Mouse (Mus musculus) activated CD4-positive, CD25-positive, alpha-beta regulatory T cell, adult 4 months (primary cell): ENCODE data around the gene Myo5a. TPM values are rescaled to one million over a fixed set of nuclear protein-coding genes. Genes with fewer than 3 reads are reported as not detected.
"Not testable (repeated sequence)": the region's sequence is repeated elsewhere in the genome, so short reads cannot be mapped to it uniquely, and the experiment has no call there.

ENCODE experiments used
- ATAC-seq: one replicate; pipeline ENCODE4 v1.8.0; 2017
- polyA plus RNA-seq, 2 experiments: library from polyadenylated mRNA; unstranded; fragments of 100-300 nt; shearing (Covaris generic); gene quantifications; one replicate each; pipeline ENCODE4 v1.2.1; 2017

Myo5a gene
- polyA plus RNA-seq, 2 experiments from 2014 or later, result 5.7 to 10.6 TPM

- ATAC-seq, result not testable (repeated sequence)
Measured at GRCm38 (mm10) chr9:75253158-75253557, 182.3 kb downstream of the Myo5a start.

GRCm38 (mm10) chr9:75253766-75254165, 183.0 kb downstream of the Myo5a start:
- ATAC-seq, result no peak

GRCm38 (mm10) chr9:75254196-75254955, 183.6 kb downstream of the Myo5a start:
- no peak for ATAC-seq

GRCm38 (mm10) chr9:75255820-75256545, 185.2 kb downstream of the Myo5a start:
- ATAC-seq, result peak; percentile 74

GRCm38 (mm10) chr9:75258792-75259191, 188.0 kb downstream of the Myo5a start:
- ATAC-seq, result no peak

DNA sequence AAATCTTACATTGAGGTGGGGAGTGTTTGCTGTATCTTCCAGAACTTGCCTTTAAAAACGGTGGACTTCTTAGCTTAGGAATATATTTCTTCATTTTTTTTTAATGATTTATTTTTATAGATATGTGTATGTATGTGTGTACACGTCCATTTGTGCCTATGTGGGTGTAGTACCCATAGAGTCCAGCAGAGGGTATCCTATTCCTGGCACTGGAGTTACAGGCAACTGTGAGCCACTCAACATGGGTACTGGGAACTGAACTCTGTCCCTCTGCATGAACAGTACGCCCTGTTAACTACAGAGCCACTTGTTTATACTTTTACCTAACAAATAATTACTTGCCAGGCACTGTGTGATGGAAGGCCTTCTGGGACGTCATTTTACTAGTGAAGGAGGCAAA, 188.8 kb downstream of the Myo5a start:
- ATAC-seq, result no peak

GRCm38 (mm10) chr9:75261332-75261872, 190.6 kb downstream of the Myo5a start:
- peak; percentile 17 for ATAC-seq

DNA sequence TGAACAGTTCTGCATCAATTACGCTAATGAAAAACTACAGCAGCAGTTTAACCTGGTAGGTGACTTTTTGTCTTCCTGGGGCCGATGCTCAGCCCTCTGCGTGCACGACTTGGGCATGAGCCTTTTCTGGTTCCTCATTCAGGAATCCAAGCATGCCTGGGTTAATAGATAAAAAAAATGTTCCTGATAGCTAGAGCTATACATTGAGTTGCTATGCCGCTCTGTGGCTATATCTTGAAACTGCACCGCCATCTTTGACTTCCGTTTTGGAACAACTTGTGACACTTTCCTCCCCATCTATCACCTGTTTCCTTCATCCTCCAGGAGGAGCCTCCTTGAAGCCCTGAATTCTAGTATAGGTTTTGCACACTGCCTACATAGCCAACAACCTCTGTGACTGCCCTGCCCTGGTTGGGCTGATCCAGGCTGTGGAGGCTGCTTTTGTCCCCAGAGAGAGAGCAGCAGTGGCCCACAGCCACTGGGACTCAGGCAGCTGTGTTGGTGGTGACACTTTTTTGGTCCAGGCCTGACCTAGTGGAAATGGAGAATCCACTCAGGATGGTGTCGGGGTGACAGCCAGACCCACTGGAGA, 191.5 kb downstream of the Myo5a start:
- peak; percentile 81 for ATAC-seq

DNA sequence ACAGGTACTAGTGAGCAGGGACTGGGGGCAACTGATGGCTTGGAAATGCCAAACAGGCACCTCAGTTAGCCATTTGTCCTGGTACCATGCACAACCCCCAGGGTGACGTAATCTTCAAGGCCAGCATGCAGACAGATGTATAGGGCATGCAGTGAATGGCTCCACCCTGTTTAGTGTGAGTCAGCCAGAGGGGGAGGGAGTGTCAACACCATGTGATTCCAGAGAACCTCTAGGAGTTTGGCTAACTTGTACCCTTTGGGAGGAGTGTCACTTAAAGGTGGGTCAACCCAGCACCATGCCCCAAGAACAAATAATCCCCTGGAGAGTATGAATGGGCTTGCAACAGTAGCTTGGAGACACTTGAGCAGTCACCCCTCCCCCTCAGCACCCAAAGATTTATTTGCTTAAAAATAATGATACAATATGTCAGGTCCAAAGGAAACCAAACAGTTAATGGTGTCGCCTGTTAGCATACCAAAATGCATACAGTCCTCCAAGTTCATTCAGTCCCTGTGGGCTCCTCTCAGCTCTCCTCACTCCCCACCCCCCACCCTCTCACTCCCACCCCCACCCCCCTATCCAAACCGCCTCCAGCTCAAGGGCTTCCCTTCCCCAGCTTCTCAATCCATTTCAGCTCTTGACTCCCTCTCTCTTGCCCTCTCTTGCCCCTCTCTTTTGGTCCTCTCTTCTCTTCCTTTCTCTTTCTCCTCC, 193.3 kb downstream of the Myo5a start:
- ATAC-seq, result no peak

- no peak for ATAC-seq
Measured at GRCm38 (mm10) chr9:75267147-75267546, 196.3 kb downstream of the Myo5a start.

DNA sequence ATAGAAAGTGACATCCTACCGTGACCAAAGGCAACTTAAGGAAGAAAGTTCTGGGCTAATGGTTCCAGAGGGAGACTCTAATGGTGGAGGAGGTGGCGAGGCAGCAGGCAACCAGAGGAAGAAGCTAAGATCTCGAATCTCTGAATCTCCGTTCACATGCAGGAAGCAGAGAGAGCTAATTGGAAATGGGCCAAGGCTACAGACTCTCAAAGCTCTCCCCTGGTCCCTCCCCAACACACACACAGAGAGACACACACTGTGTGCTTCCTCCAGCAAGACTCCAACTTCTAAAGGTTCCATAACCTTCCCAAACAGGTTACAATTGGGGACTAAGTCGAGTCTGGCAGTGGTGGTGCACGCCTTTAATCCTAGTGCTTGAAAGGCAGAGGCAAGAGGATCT, 199.6 kb downstream of the Myo5a start:
- ATAC-seq, result peak; percentile 41

DNA sequence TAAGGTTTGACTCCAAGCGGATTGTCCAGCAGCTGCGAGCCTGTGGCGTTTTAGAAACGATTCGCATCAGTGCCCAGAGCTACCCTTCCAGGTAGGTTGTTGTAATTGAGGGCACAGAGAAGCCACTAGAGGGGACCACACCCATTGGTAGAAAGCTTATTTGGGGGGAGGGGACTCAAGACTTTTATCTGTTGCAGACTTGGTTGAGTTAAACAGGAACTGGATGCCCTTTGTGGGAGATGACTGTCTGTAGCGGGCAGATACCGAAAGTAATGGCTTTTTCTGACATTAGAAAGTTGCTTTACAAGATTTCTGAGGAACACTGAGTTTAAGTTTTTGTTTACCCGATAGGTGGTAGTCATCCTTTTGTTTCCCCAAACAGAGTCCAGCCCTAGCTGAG, 200.7 kb downstream of the Myo5a start:
- ATAC-seq, result peak; percentile 66

Other genes with a start within 250 kb of the Myo5a start
- gene Onecut1, start 209.1 kb upstream of the Myo5a start, polyA plus RNA-seq, result not detected
- gene Fam214a, start 118.1 kb upstream of the Myo5a start, polyA plus RNA-seq, result 10 to 100 TPM; 26.7 to 27.3 TPM
- 100 to 1,000 TPM; 326 to 420 TPM for gene Arpp19, start 33.4 kb upstream of the Myo5a start, polyA plus RNA-seq
- not detected for gene Myo5c, start 161.0 kb downstream of the Myo5a start, polyA plus RNA-seq
- 10 to 100 TPM in 1 of 2 experiments, 1 to 10 TPM in 1; 7.4 to 10.3 TPM for gene Gnb5, start 235.3 kb downstream of the Myo5a start, polyA plus RNA-seq